Mouse (Mus musculus): ENCODE results near the gene Arsa. TPM values are rescaled to one million over a fixed set of nuclear protein-coding genes. Genes with fewer than 3 reads are reported as not detected.
A peak's percentile ranks its signal among the peaks of the same experiment; 100 is the strongest.

Arsa gene
- polyA plus RNA-seq, 1 experiment: 33.2 TPM

GRCm38 (mm10) chr15:89496841-89497240 lies 19.6 kb upstream of the Arsa start:
- H3K4me3 ChIP-seq: no peak overlapping the region
- H3K27me3 ChIP-seq (ENCODE audit: control insufficient read depth, insufficient read depth, insufficient read length): peaks cover 10% of the 10 kb centered on the region
- H3K79me2 ChIP-seq (ENCODE audit: control insufficient read depth, insufficient read depth): no peaks in the 10 kb centered on the region
- H3K4me2 ChIP-seq (ENCODE audit: low read depth): no peak overlapping the region
- no peaks in the 10 kb centered on the region for H3K36me3 ChIP-seq (ENCODE audit: control insufficient read depth, insufficient read depth)
- TF ChIP-seq USF1 (IDR thresholded peaks at IDR 0.05; ENCODE audit: low read depth) (no peak), E2F4 (IDR thresholded peaks at IDR 0.05; ENCODE audit: insufficient read depth) (no peak), SRF (IDR thresholded peaks at IDR 0.05; ENCODE audit: control insufficient read depth, insufficient read length, low read depth) (no peak), TCF3 (IDR thresholded peaks at IDR 0.05; ENCODE audit: insufficient read length, low read depth) (no peak), POLR2A (IDR thresholded peaks at IDR 0.05; ENCODE audit: insufficient read length, low read depth) (no peak), MYOG (IDR thresholded peaks at IDR 0.05; ENCODE audit: control insufficient read depth in 1 of 3, insufficient read depth in 1 of 3, insufficient read length in 2 of 3, low read depth in 2 of 3) (no peak), MAX (IDR thresholded peaks at IDR 0.05; ENCODE audit: low read depth) (no peak), POLR2AphosphoS2 (IDR thresholded peaks at IDR 0.05; ENCODE audit: insufficient read length, low read depth) (no peak), REST (IDR thresholded peaks at IDR 0.05; ENCODE audit: insufficient read depth, insufficient read length) (no peak), MYOD1 (IDR thresholded peaks at IDR 0.05; ENCODE audit: control insufficient read depth in 1 of 3, insufficient read length in 2 of 3, low read depth in 2 of 3) (no peak)
- no peak overlapping the region for H3ac ChIP-seq (ENCODE audit: control insufficient read depth, insufficient read length)

DNA sequence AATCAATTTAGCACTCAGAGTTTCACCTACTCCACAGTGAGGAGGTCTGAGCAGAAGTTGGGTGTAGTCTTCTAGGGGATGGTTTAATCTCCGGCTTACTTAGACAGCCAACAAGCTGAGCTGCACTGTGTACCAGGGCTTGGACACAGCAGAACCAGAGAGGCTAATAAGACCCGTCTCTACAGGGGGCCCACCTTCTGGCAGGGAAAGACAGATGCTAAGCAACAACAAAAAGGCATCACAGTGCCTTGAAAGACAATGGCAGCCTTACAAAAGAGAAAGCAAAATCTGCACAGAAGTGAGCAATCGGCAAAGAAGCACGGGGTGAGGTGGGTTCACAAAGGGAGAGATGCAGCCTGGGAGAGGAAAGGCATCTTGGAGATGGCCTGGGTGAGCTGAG lies 18.9 kb upstream of the Arsa start:
- Histone ChIP-seq H3K27me3 (ENCODE audit: control insufficient read depth, insufficient read depth, insufficient read length) (peaks cover 10% of the 10 kb centered on the region), H3K4me2 (ENCODE audit: low read depth) (no peak overlapping the region), H3ac (ENCODE audit: control insufficient read depth, insufficient read length) (no peak overlapping the region), H3K4me3 (no peak overlapping the region), H3K36me3 (ENCODE audit: control insufficient read depth, insufficient read depth) (no peaks in the 10 kb centered on the region), H3K79me2 (ENCODE audit: control insufficient read depth, insufficient read depth) (no peaks in the 10 kb centered on the region)
- TF ChIP-seq SRF (IDR thresholded peaks at IDR 0.05; ENCODE audit: control insufficient read depth, insufficient read length, low read depth) (no peak), TCF3 (IDR thresholded peaks at IDR 0.05; ENCODE audit: insufficient read length, low read depth) (no peak), TCF12 (IDR thresholded peaks at IDR 0.05; ENCODE audit: insufficient read depth, poor library complexity, severe bottlenecking) (no peak), USF1 (IDR thresholded peaks at IDR 0.05; ENCODE audit: low read depth) (no peak), MAX (IDR thresholded peaks at IDR 0.05; ENCODE audit: low read depth) (no peak)

GRCm38 (mm10) chr15:89494970-89495369 lies 17.7 kb upstream of the Arsa start:
- Histone ChIP-seq H3K36me3 (ENCODE audit: control insufficient read depth, insufficient read depth) (no peaks in the 10 kb centered on the region), H3K4me2 (ENCODE audit: low read depth) (no peak overlapping the region), H3K79me2 (ENCODE audit: control insufficient read depth, insufficient read depth) (no peaks in the 10 kb centered on the region), H3ac (ENCODE audit: control insufficient read depth, insufficient read length) (no peak overlapping the region), H3K4me3 (no peak overlapping the region), H3K27me3 (ENCODE audit: control insufficient read depth, insufficient read depth, insufficient read length) (peaks cover 10% of the 10 kb centered on the region)
- TF ChIP-seq POLR2A (IDR thresholded peaks at IDR 0.05; ENCODE audit: insufficient read length, low read depth) (no peak), SRF (IDR thresholded peaks at IDR 0.05; ENCODE audit: control insufficient read depth, insufficient read length, low read depth) (no peak), MYOG (IDR thresholded peaks at IDR 0.05; ENCODE audit: control insufficient read depth in 1 of 3, insufficient read depth in 1 of 3, insufficient read length in 2 of 3, low read depth in 2 of 3) (no peak), TCF12 (IDR thresholded peaks at IDR 0.05; ENCODE audit: insufficient read depth, poor library complexity, severe bottlenecking) (no peak), USF1 (IDR thresholded peaks at IDR 0.05; ENCODE audit: low read depth) (no peak), TCF3 (IDR thresholded peaks at IDR 0.05; ENCODE audit: insufficient read length, low read depth) (no peak), REST (IDR thresholded peaks at IDR 0.05; ENCODE audit: insufficient read depth, insufficient read length) (no peak), CEBPB (IDR thresholded peaks at IDR 0.05; ENCODE audit: insufficient read depth, poor library complexity, severe bottlenecking) (no peak), E2F4 (IDR thresholded peaks at IDR 0.05; ENCODE audit: insufficient read depth) (no peak), POLR2AphosphoS2 (IDR thresholded peaks at IDR 0.05; ENCODE audit: insufficient read length, low read depth) (no peak), MYOD1 (IDR thresholded peaks at IDR 0.05; ENCODE audit: control insufficient read depth in 1 of 3, insufficient read length in 2 of 3, low read depth in 2 of 3) (no peak), MAX (IDR thresholded peaks at IDR 0.05; ENCODE audit: low read depth) (no peak)

GRCm38 (mm10) chr15:89488611-89489117 lies 11.4 kb upstream of the Arsa start:
- Histone ChIP-seq H3K79me2 (ENCODE audit: control insufficient read depth, insufficient read depth) (no peaks in the 10 kb centered on the region), H3K4me3 (no peak overlapping the region), H3K36me3 (ENCODE audit: control insufficient read depth, insufficient read depth) (no peaks in the 10 kb centered on the region), H3ac (ENCODE audit: control insufficient read depth, insufficient read length) (no peak overlapping the region), H3K4me2 (ENCODE audit: low read depth) (peak overlapping the region; percentile 82), H3K27me3 (ENCODE audit: control insufficient read depth, insufficient read depth, insufficient read length) (no peaks in the 10 kb centered on the region)
- TF ChIP-seq TCF3 (IDR thresholded peaks at IDR 0.05; ENCODE audit: insufficient read length, low read depth) (no peak), MAX (IDR thresholded peaks at IDR 0.05; ENCODE audit: low read depth) (no peak), POLR2AphosphoS2 (IDR thresholded peaks at IDR 0.05; ENCODE audit: insufficient read length, low read depth) (no peak), USF1 (IDR thresholded peaks at IDR 0.05; ENCODE audit: low read depth) (no peak), E2F4 (IDR thresholded peaks at IDR 0.05; ENCODE audit: insufficient read depth) (no peak), CEBPB (IDR thresholded peaks at IDR 0.05; ENCODE audit: insufficient read depth, poor library complexity, severe bottlenecking) (no peak), MYOG (IDR thresholded peaks at IDR 0.05; ENCODE audit: control insufficient read depth in 1 of 3, insufficient read depth in 1 of 3, insufficient read length in 2 of 3, low read depth in 2 of 3) (no peak), TCF12 (IDR thresholded peaks at IDR 0.05; ENCODE audit: insufficient read depth, poor library complexity, severe bottlenecking) (no peak), MYOD1 (IDR thresholded peaks at IDR 0.05; ENCODE audit: control insufficient read depth in 1 of 3, insufficient read length in 2 of 3, low read depth in 2 of 3) (no peak), POLR2A (IDR thresholded peaks at IDR 0.05; ENCODE audit: insufficient read length, low read depth) (no peak), REST (IDR thresholded peaks at IDR 0.05; ENCODE audit: insufficient read depth, insufficient read length) (no peak), SRF (IDR thresholded peaks at IDR 0.05; ENCODE audit: control insufficient read depth, insufficient read length, low read depth) (no peak)

GRCm38 (mm10) chr15:89488182-89488581 lies 11.0 kb upstream of the Arsa start:
- H3K79me2 ChIP-seq (ENCODE audit: control insufficient read depth, insufficient read depth): no peaks in the 10 kb centered on the region

More at GRCm38 (mm10) chr15:89488182-89488581, 11.0 kb upstream of the Arsa start:
- Histone ChIP-seq H3K27me3 (ENCODE audit: control insufficient read depth, insufficient read depth, insufficient read length) (no peaks in the 10 kb centered on the region), H3ac (ENCODE audit: control insufficient read depth, insufficient read length) (no peak overlapping the region), H3K4me3 (no peak overlapping the region), H3K36me3 (ENCODE audit: control insufficient read depth, insufficient read depth) (no peaks in the 10 kb centered on the region), H3K4me2 (ENCODE audit: low read depth) (peak overlapping the region; percentile 82)
- TF ChIP-seq MYOD1 (IDR thresholded peaks at IDR 0.05; ENCODE audit: control insufficient read depth in 1 of 3, insufficient read length in 2 of 3, low read depth in 2 of 3): peak in 2 of 3 experiments; percentile 75 to 86
- TF ChIP-seq MAX (IDR thresholded peaks at IDR 0.05; ENCODE audit: low read depth): no peak
